Mouse (Mus musculus): ENCODE data around the gene Gm9833.
"Not testable (repeated sequence)": the region's sequence is repeated elsewhere in the genome, so short reads cannot be mapped to it uniquely, and the experiment has no call there.

Gene Gm9833

GRCm38 (mm10) chr3:10087994-10088393 is at the start of gene Gm9833:
Gm9833 (plus strand) TSS chr3:10088110.
- DNase-seq = not testable (repeated sequence)

GRCm38 (mm10) chr3:10070070-10070469 is 17.8 kb upstream of the Gm9833 start:
- DNase-seq = no peak

- no peak for DNase-seq
Observed at GRCm38 (mm10) chr3:10075826-10076225, 12.1 kb upstream of the Gm9833 start.

- no peak for DNase-seq
Observed at GRCm38 (mm10) chr3:10077096-10077841, 10.6 kb upstream of the Gm9833 start.

- no peak for DNase-seq
Observed at GRCm38 (mm10) chr3:10078113-10078512, 9.8 kb upstream of the Gm9833 start.

GRCm38 (mm10) chr3:10081336-10081735 is 6.6 kb upstream of the Gm9833 start:
- DNase-seq = no peak

GRCm38 (mm10) chr3:10081911-10082541 is 5.9 kb upstream of the Gm9833 start:
- DNase-seq = no peak

GRCm38 (mm10) chr3:10082545-10083062 is 5.3 kb upstream of the Gm9833 start:
- no peak for DNase-seq

GRCm38 (mm10) chr3:10084102-10084501 is 3.8 kb upstream of the Gm9833 start:
- DNase-seq = no peak

GRCm38 (mm10) chr3:10085396-10086119 is 2.4 kb upstream of the Gm9833 start:
- peak; percentile 41 for DNase-seq

- no peak for DNase-seq
Observed at GRCm38 (mm10) chr3:10087511-10087910, 399 bp upstream of the Gm9833 start.

- no peak for DNase-seq
Observed at GRCm38 (mm10) chr3:10091616-10092140, 3.8 kb downstream of the Gm9833 start.

- DNase-seq = no peak
Observed at GRCm38 (mm10) chr3:10092499-10092898, 4.6 kb downstream of the Gm9833 start.

GRCm38 (mm10) chr3:10092914-10093313 is 5.0 kb downstream of the Gm9833 start:
- DNase-seq = no peak

GRCm38 (mm10) chr3:10095076-10095622 is 7.2 kb downstream of the Gm9833 start:
- no peak for DNase-seq

- DNase-seq = no peak
Observed at GRCm38 (mm10) chr3:10099756-10100155, 11.8 kb downstream of the Gm9833 start.

GRCm38 (mm10) chr3:10111570-10111969 is 23.7 kb downstream of the Gm9833 start:
- DNase-seq = no peak

GRCm38 (mm10) chr3:10112196-10112595 is 24.3 kb downstream of the Gm9833 start:
- no peak for DNase-seq

- no peak for DNase-seq
Observed at GRCm38 (mm10) chr3:10112660-10113059, 24.8 kb downstream of the Gm9833 start.

GRCm38 (mm10) chr3:10116531-10116930 is 28.6 kb downstream of the Gm9833 start:
- DNase-seq = no peak

- DNase-seq = no peak
Observed at GRCm38 (mm10) chr3:10121232-10121631, 33.3 kb downstream of the Gm9833 start.

GRCm38 (mm10) chr3:10121956-10122739 is 34.2 kb downstream of the Gm9833 start:
- DNase-seq = no peak
